Mouse (Mus musculus): ENCODE measurements around the gene Lrrc74a.

DNA sequence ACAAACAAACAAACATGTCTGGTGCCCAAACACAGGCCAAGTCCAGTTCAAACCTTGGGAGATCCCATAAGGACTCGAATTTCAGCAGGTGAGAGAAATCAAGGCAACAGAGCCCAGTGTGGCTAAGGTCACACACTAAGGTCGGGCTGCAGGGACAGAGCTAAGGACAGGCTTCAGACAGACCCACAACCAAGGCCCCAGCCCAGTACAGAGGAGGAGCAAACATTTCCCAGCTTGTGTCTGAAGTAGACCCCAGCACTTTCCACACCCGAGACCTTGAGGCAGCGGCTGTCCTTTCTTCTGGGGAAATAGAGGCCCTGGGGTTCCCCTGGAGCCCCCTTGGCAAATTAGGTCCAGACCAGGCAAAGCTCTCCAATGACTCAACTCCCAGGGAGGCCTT, 66.2 kb downstream of the Lrrc74a start:
- no peak for TF ChIP-seq MAFK (IDR thresholded peaks at IDR 0.05; ENCODE audit: insufficient read depth, low read depth, low read length)
- TF ChIP-seq ZC3H11A (IDR thresholded peaks at IDR 0.05; ENCODE audit: borderline replicate concordance, low read depth, low read length): no peak

All from ES-E14 (cell line).